Mouse (Mus musculus) G1E-ER4 (cell line): ENCODE measurements around the gene Pprc1. TPM values are rescaled to one million over a fixed set of nuclear protein-coding genes. Genes with fewer than 3 reads are reported as not detected.

Source experiments
- GATA1 ChIP-seq: IDR thresholded peaks from one replicate; pipeline ENCODE4 v1.8.0; 2012; ENCODE audit warnings: low read length, inconsistent platforms
- polyA plus RNA-seq: library from polyadenylated mRNA; stranded (reverse); fragments of >175 nt; gene quantifications from 2 replicates; pipeline ENCODE4 v1.2.3, GENCODE M21; 2012

Gene Pprc1
- polyA plus RNA-seq, 1 experiment, result 41.4 TPM

- TF ChIP-seq GATA1, result no peak
Observed at GRCm38 (mm10) chr19:46110781-46111180, 66.1 kb downstream of the Pprc1 start.

GRCm38 (mm10) chr19:46114617-46115016, 69.9 kb downstream of the Pprc1 start:
- no peak for TF ChIP-seq GATA1

GRCm38 (mm10) chr19:46119458-46119857, 74.8 kb downstream of the Pprc1 start:
- no peak for TF ChIP-seq GATA1

GRCm38 (mm10) chr19:46120872-46121271, 76.2 kb downstream of the Pprc1 start:
- TF ChIP-seq GATA1, result no peak

Other genes starting within 250 kb of the Pprc1 start
- gene Kcnip2, start 228.8 kb upstream of the Pprc1 start, polyA plus RNA-seq, result 0.12 TPM in 1 of 2 replicates, not detected in the other
- 1.7 and 2.0 TPM in 2 replicates for gene Armh3, start 46.4 kb upstream of the Pprc1 start, polyA plus RNA-seq
- gene Hps6, start 41.4 kb upstream of the Pprc1 start, polyA plus RNA-seq, result 16.6 and 17.4 TPM in 2 replicates
- gene Ldb1, start 328 bp downstream of the Pprc1 start, polyA plus RNA-seq, result 639 and 788 TPM in 2 replicates
- gene Nolc1, start 31.0 kb downstream of the Pprc1 start, polyA plus RNA-seq, result 150 and 199 TPM in 2 replicates
- gene Elovl3, start 87.0 kb downstream of the Pprc1 start, polyA plus RNA-seq, result not detected in 2 replicates
- not detected in 2 replicates for gene Pitx3, start 103.4 kb downstream of the Pprc1 start, polyA plus RNA-seq
- gene Gbf1, start 107.6 kb downstream of the Pprc1 start, polyA plus RNA-seq, result 280 and 315 TPM in 2 replicates